ENCODE assay signal across 9 mouse cellular contexts in the genomic region with DNA sequence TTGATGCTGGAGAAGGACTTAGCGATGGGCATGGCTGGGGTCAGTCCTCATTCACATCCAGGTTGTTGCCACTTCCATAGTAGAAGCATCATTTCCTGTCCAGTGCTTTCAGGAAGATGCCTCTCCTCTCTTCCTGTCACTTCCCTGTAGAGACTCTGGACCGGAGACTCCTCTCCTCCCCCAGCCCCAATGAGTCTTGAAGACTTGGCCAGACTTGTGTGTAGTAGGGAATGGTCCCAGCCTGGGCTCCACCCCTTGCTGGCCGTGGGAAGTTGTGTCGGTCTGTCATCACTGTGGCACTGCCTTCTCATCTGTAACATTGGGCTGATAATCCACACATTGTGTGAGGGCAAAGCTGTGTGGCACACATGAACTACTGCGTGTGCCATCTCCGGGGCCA. TPM values are rescaled to one million over a fixed set of nuclear protein-coding genes. Genes with fewer than 3 reads are reported as not detected.
DNase-seq lines count a peak whose midpoint lies in the region; ATAC-seq lines count a peak whose summit lies in the region.
"Had no signal": no experiment of that assay in that cellular context is flagged by ENCODE, and none has a peak within 500 bp of the region (broad histone marks: within the 10 kb centered on the region; RNA-seq: fewer than 3 reads in every experiment).

No protein-coding gene starts in this region.

- peaks cover 25% of the 10 kb centered on the region for H3K4me1 ChIP-seq in limb, embryonic 13.5 days
- peaks cover 4% of the 10 kb centered on the region; the same call in 1 of the 2 replicates for H3K4me1 ChIP-seq in limb, embryonic 10.5 days
- H3K4me1 ChIP-seq in embryonic facial prominence, embryonic 12.5 days = peaks cover 13% of the 10 kb centered on the region

- peak overlapping the region; percentile 69; the same call in 1 of the 2 replicates for H3K27ac ChIP-seq in limb, embryonic 13.5 days
- H3K27ac ChIP-seq in limb, embryonic 10.5 days = no peak overlapping the region
- 0 out of 2 replicates have a peak overlapping the region, but pooled peaks have one; percentile 24 for H3K27ac ChIP-seq in embryonic facial prominence, embryonic 12.5 days
- H3K27ac ChIP-seq: liver, embryonic 14.5 days had no signal

- DNase-seq in limb, embryonic 10.5 days (ENCODE audit: low spot score) = no peak
- DNase-seq in heart, postnatal 10 days = peak; percentile 54 to 65
- DNase-seq in lung, postnatal 10 days = peak; percentile 73
- no peak for DNase-seq in cerebellum, adult 8-10 months
- DNase-seq: right cerebral cortex, adult 18-20 months had no signal

- no peak overlapping the region for H3K4me3 ChIP-seq in limb, embryonic 13.5 days
- no peak overlapping the region for H3K4me3 ChIP-seq in limb, embryonic 10.5 days
- no peak overlapping the region for H3K4me3 ChIP-seq in embryonic facial prominence, embryonic 12.5 days

- ATAC-seq in limb, embryonic 13.5 days (ENCODE audit: low FRiP score, low read depth) = no peak
- no peak for ATAC-seq in embryonic facial prominence, embryonic 12.5 days (ENCODE audit: insufficient number of reproducible peaks, insufficient read depth, low FRiP score, low TSS enrichment)
- no peak for ATAC-seq in CD4-positive, CD25-positive, alpha-beta regulatory T cell, adult 4 months

- H3K27me3 ChIP-seq in limb, embryonic 13.5 days = no peaks in the 10 kb centered on the region
- H3K27me3 ChIP-seq in limb, embryonic 10.5 days (ENCODE audit: low read depth, poor library complexity, severe bottlenecking) = no peaks in the 10 kb centered on the region
- no peaks in the 10 kb centered on the region for H3K27me3 ChIP-seq in embryonic facial prominence, embryonic 12.5 days

- peaks cover 36% of the 10 kb centered on the region for H3K36me3 ChIP-seq in limb, embryonic 13.5 days
- peaks cover 92% of the 10 kb centered on the region for H3K36me3 ChIP-seq in limb, embryonic 10.5 days
- peaks cover 29% of the 10 kb centered on the region for H3K36me3 ChIP-seq in embryonic facial prominence, embryonic 12.5 days

- H3K9ac ChIP-seq in limb, embryonic 13.5 days = no peak overlapping the region
- H3K9ac ChIP-seq in embryonic facial prominence, embryonic 12.5 days = no peak overlapping the region
- H3K9ac ChIP-seq: liver, embryonic 14.5 days had no signal

- no peaks in the 10 kb centered on the region for H3K9me3 ChIP-seq in limb, embryonic 13.5 days
- no peaks in the 10 kb centered on the region for H3K9me3 ChIP-seq in limb, embryonic 10.5 days (replicated peaks)
- H3K9me3 ChIP-seq in embryonic facial prominence, embryonic 12.5 days = no peaks in the 10 kb centered on the region

- no peak overlapping the region for H3K4me2 ChIP-seq in limb, embryonic 13.5 days (replicated peaks)
- H3K4me2 ChIP-seq in embryonic facial prominence, embryonic 12.5 days (replicated peaks) = no peak overlapping the region

- 91% methylated on average over 6 of the region's 6 CpGs for WGBS in limb, embryonic 13.5 days
- WGBS in limb, embryonic 10.5 days = 90% methylated on average over 6 of the region's 6 CpGs
- whole genome bisulfite sequencing in embryonic facial prominence, embryonic 12.5 days = 90% methylated on average over 6 of the region's 6 CpGs

- intact Hi-C loops in heart, postnatal 10 days (cut with DNase I) = loop anchor here (1.0 to 5.0 kb wide), 4 partner anchors 36 to 116 kb away; no protein-coding TSS in a partner anchor

RNA-seq across cellular contexts. Expression of a gene that starts 21.7 kb away (rescaled TPM):
- 17.5 and 18.9 TPM in 2 replicates for polyA plus RNA-seq in limb, embryonic 13.5 days (2015; fragmentation: Nextera tagmentation; extraction: Ambion mirVana)
- polyA plus RNA-seq in limb, embryonic 10.5 days (2016; fragmentation: Nextera tagmentation; extraction: Ambion mirVana) = 23.5 and 26.1 TPM in 2 replicates
- 19.4 and 20.6 TPM in 2 replicates for polyA plus RNA-seq in embryonic facial prominence, embryonic 12.5 days (2016; fragmentation: Nextera tagmentation; extraction: Ambion mirVana)
- 100 to 1,000 TPM in 1 of 2 experiments, 10 to 100 TPM in 1; 60.1 to 100 TPM for total RNA-seq in heart, postnatal 10 days (2021)
- polyA plus RNA-seq in CD4-positive, CD25-positive, alpha-beta regulatory T cell, adult 4 months (2017; shearing (Covaris generic)) = 10 to 100 TPM; 24.6 to 24.7 TPM

RNA-seq across cellular contexts. Expression of a gene that starts 22.3 kb away (rescaled TPM):
- polyA plus RNA-seq in limb, embryonic 13.5 days (2015; fragmentation: Nextera tagmentation; extraction: Ambion mirVana) = 122 and 126 TPM in 2 replicates
- 114 and 121 TPM in 2 replicates for polyA plus RNA-seq in limb, embryonic 10.5 days (2016; fragmentation: Nextera tagmentation; extraction: Ambion mirVana)
- polyA plus RNA-seq in embryonic facial prominence, embryonic 12.5 days (2016; fragmentation: Nextera tagmentation; extraction: Ambion mirVana) = 102 and 103 TPM in 2 replicates
- 10 to 100 TPM; 84.4 to 87.8 TPM for total RNA-seq in heart, postnatal 10 days (2021)
- polyA plus RNA-seq in CD4-positive, CD25-positive, alpha-beta regulatory T cell, adult 4 months (2017; shearing (Covaris generic)) = 10 to 100 TPM; 37.2 to 77.2 TPM

Comparison
In these comparisons a context has a peak if more than half of its experiments do, and no peak if none do; other contexts are left out.
1. DNase-seq: peak in heart, postnatal 10 days (2 of 2) and lung, postnatal 10 days (single experiment); none in limb, embryonic 10.5 days (single experiment) and cerebellum, adult 8-10 months (single experiment).